Mouse (Mus musculus): ENCODE results near the gene Stag1. TPM values are rescaled to one million over a fixed set of nuclear protein-coding genes. Genes with fewer than 3 reads are reported as not detected.

Gene Stag1
- total RNA-seq, 1 experiment: 47.9 TPM

DNA sequence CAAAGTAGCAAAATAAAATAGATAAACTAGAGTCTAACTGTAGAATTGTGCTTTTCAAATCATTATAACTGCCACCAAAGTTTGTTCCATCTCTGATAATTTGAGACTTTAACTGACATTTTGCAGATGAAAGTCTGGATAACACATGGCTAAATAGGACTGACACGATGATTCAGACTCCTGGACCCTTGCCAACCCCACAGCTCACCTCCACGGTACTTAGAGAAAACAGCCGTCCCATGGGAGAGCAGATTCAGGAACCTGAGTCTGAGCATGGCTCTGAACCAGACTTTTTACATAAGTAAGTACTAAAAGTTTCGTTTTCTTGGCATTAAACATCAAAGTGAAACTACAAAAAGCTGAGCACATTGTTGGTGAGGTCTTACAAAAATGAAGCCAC is 353.9 kb downstream of the Stag1 start:
- peaks cover 10% of the 10 kb centered on the region for H3K36me3 ChIP-seq (ENCODE audit: control insufficient read depth, insufficient read depth, low read length, poor library complexity, severe bottlenecking)
- H3K9me3 ChIP-seq (ENCODE audit: control insufficient read depth, insufficient read depth, low read depth, low read length): no peaks in the 10 kb centered on the region
- in situ Hi-C loops (cut with MboI; ENCODE audit: low sequenced_read_pairs in 2 of 2, unreplicated experiment in 2 of 2): no loop called here
- H3K9ac ChIP-seq (ENCODE audit: insufficient read depth, low read depth, low read length, poor library complexity, severe bottlenecking): no peak overlapping the region
- H3K4me3 ChIP-seq (ENCODE audit: insufficient read depth in 1 of 2, low read depth in 1 of 2, low read length in 2 of 2, poor library complexity in 1 of 2, severe bottlenecking in 1 of 2): no peak overlapping the region
- no peak overlapping the region for H3K27ac ChIP-seq (ENCODE audit: insufficient read depth, low read depth, low read length, poor library complexity, severe bottlenecking)
- H3K4me1 ChIP-seq (ENCODE audit: control insufficient read depth in 2 of 2, insufficient read depth in 2 of 2, low read length in 2 of 2, poor library complexity in 1 of 2): no peaks in the 10 kb centered on the region
- TF ChIP-seq HCFC1 (IDR thresholded peaks at IDR 0.05; ENCODE audit: borderline replicate concordance, insufficient read depth, low read length): no peak
- TF ChIP-seq CHD2 (IDR thresholded peaks at IDR 0.05; ENCODE audit: low read depth, low read length): no peak
- no peak for TF ChIP-seq ZNF384 (IDR thresholded peaks at IDR 0.05; ENCODE audit: low read depth, low read length)
- DNase-seq (ENCODE audit: low read depth, low spot score): no peak

- DNase-seq (ENCODE audit: low read depth, low spot score): no peak
- peaks cover 5 to 6% of the 10 kb centered on the region in 2 experiments for H3K4me1 ChIP-seq (ENCODE audit: control insufficient read depth in 2 of 2, insufficient read depth in 2 of 2, low read length in 2 of 2, poor library complexity in 1 of 2)
- H3K9ac ChIP-seq (ENCODE audit: insufficient read depth, low read depth, low read length, poor library complexity, severe bottlenecking): no peak overlapping the region
- in situ Hi-C loops (cut with MboI; ENCODE audit: low sequenced_read_pairs in 2 of 2, unreplicated experiment in 2 of 2): no loop called here
- no peak for TF ChIP-seq ZC3H11A (IDR thresholded peaks at IDR 0.05; ENCODE audit: borderline replicate concordance, low read depth, low read length)
- no peak for TF ChIP-seq CHD2 (IDR thresholded peaks at IDR 0.05; ENCODE audit: low read depth, low read length)
- TF ChIP-seq ZNF384 (IDR thresholded peaks at IDR 0.05; ENCODE audit: low read depth, low read length): no peak
- no peak for TF ChIP-seq MAFK (IDR thresholded peaks at IDR 0.05; ENCODE audit: insufficient read depth, low read depth, low read length)
- TF ChIP-seq HCFC1 (IDR thresholded peaks at IDR 0.05; ENCODE audit: borderline replicate concordance, insufficient read depth, low read length): no peak
- no peaks in the 10 kb centered on the region for H3K9me3 ChIP-seq (ENCODE audit: control insufficient read depth, insufficient read depth, low read depth, low read length)
- peak overlapping the region; percentile 32; the same call in 1 of the 2 replicates for H3K27ac ChIP-seq (ENCODE audit: insufficient read depth, low read depth, low read length, poor library complexity, severe bottlenecking)
- H3K36me3 ChIP-seq (ENCODE audit: control insufficient read depth, insufficient read depth, low read length, poor library complexity, severe bottlenecking): peaks cover 6% of the 10 kb centered on the region
- no peak overlapping the region; a peak in 1 of 4 replicates for H3K4me3 ChIP-seq (ENCODE audit: insufficient read depth in 1 of 2, low read depth in 1 of 2, low read length in 2 of 2, poor library complexity in 1 of 2, severe bottlenecking in 1 of 2)
Observed at GRCm38 (mm10) chr9:100962903-100963427, 365.4 kb downstream of the Stag1 start.

- DNase-seq (ENCODE audit: low read depth, low spot score): no peak
- in situ Hi-C loops (cut with MboI; ENCODE audit: low sequenced_read_pairs in 2 of 2, unreplicated experiment in 2 of 2): no loop called here
Observed at GRCm38 (mm10) chr9:100963428-100963912, 365.9 kb downstream of the Stag1 start.

DNA sequence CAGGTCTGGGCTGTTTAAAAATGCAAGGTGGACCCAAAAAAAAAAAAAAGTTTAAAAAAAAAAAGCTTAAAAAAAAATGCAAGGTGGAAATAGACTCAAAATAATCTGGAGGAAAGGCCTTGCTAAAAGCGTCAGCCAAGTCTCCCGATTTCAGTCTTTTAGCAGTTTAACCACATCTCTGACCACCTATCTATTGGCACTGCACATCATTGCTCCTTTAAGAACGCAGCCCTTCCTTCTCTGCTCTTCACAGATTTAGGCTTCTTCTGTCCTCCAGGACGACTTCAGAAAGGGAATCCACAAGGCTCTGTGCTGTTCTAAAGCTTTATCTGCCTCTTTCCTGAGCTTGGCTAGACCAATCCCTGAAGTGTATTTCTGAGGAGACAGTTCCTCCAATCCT is 366.5 kb downstream of the Stag1 start:
- Histone ChIP-seq H3K9ac (ENCODE audit: insufficient read depth, low read depth, low read length, poor library complexity, severe bottlenecking) (no peak overlapping the region), H3K9me3 (ENCODE audit: control insufficient read depth, insufficient read depth, low read depth, low read length) (no peaks in the 10 kb centered on the region), H3K27ac (ENCODE audit: insufficient read depth, low read depth, low read length, poor library complexity, severe bottlenecking) (no peak overlapping the region; the same call in 1 of the 2 replicates), H3K36me3 (ENCODE audit: control insufficient read depth, insufficient read depth, low read length, poor library complexity, severe bottlenecking) (peaks cover 6% of the 10 kb centered on the region), H3K4me3 (ENCODE audit: insufficient read depth in 1 of 2, low read depth in 1 of 2, low read length in 2 of 2, poor library complexity in 1 of 2, severe bottlenecking in 1 of 2) (no peak overlapping the region), H3K4me1 (ENCODE audit: control insufficient read depth in 2 of 2, insufficient read depth in 2 of 2, low read length in 2 of 2, poor library complexity in 1 of 2) (peaks cover 5 to 6% of the 10 kb centered on the region in 2 experiments)
- no peak for TF ChIP-seq ZC3H11A (IDR thresholded peaks at IDR 0.05; ENCODE audit: borderline replicate concordance, low read depth, low read length)
- no peak for TF ChIP-seq HCFC1 (IDR thresholded peaks at IDR 0.05; ENCODE audit: borderline replicate concordance, insufficient read depth, low read length)
- no peak for TF ChIP-seq MAFK (IDR thresholded peaks at IDR 0.05; ENCODE audit: insufficient read depth, low read depth, low read length)
- no peak for TF ChIP-seq ZNF384 (IDR thresholded peaks at IDR 0.05; ENCODE audit: low read depth, low read length)
- no peak for TF ChIP-seq CHD2 (IDR thresholded peaks at IDR 0.05; ENCODE audit: low read depth, low read length)
- no peak for DNase-seq (ENCODE audit: low read depth, low spot score)
- in situ Hi-C loops (cut with MboI; ENCODE audit: low sequenced_read_pairs in 2 of 2, unreplicated experiment in 2 of 2): no loop called here

More at GRCm38 (mm10) chr9:100963428-100963912, 365.9 kb downstream of the Stag1 start:
- peaks cover 5 to 6% of the 10 kb centered on the region in 2 experiments for H3K4me1 ChIP-seq (ENCODE audit: control insufficient read depth in 2 of 2, insufficient read depth in 2 of 2, low read length in 2 of 2, poor library complexity in 1 of 2)
- no peaks in the 10 kb centered on the region for H3K9me3 ChIP-seq (ENCODE audit: control insufficient read depth, insufficient read depth, low read depth, low read length)
- H3K9ac ChIP-seq (ENCODE audit: insufficient read depth, low read depth, low read length, poor library complexity, severe bottlenecking): no peak overlapping the region
- peaks cover 6% of the 10 kb centered on the region for H3K36me3 ChIP-seq (ENCODE audit: control insufficient read depth, insufficient read depth, low read length, poor library complexity, severe bottlenecking)
- H3K4me3 ChIP-seq (ENCODE audit: insufficient read depth in 1 of 2, low read depth in 1 of 2, low read length in 2 of 2, poor library complexity in 1 of 2, severe bottlenecking in 1 of 2): no peak overlapping the region; a peak in 1 of 4 replicates
- TF ChIP-seq HCFC1 (IDR thresholded peaks at IDR 0.05; ENCODE audit: borderline replicate concordance, insufficient read depth, low read length) (no peak), ZNF384 (IDR thresholded peaks at IDR 0.05; ENCODE audit: low read depth, low read length) (no peak), CHD2 (IDR thresholded peaks at IDR 0.05; ENCODE audit: low read depth, low read length) (no peak), MAFK (IDR thresholded peaks at IDR 0.05; ENCODE audit: insufficient read depth, low read depth, low read length) (no peak), ZC3H11A (IDR thresholded peaks at IDR 0.05; ENCODE audit: borderline replicate concordance, low read depth, low read length) (no peak)
- peak overlapping the region; percentile 32; the same call in 1 of the 2 replicates for H3K27ac ChIP-seq (ENCODE audit: insufficient read depth, low read depth, low read length, poor library complexity, severe bottlenecking)
